Mouse (Mus musculus) erythroblast, embryonic 14.5 days (primary cell): ENCODE measurements around the gene Tm7sf2. TPM values are rescaled to one million over a fixed set of nuclear protein-coding genes. Genes with fewer than 3 reads are reported as not detected.

Source experiments
- H3K27me3 ChIP-seq: 2 replicates; pipeline ENCODE4 v1.6.1; 2012; ENCODE audit warnings: inconsistent platforms; ENCODE audit not compliant: control insufficient read depth
- H3K36me3 ChIP-seq: 2 replicates; pipeline ENCODE4 v1.6.1; 2012; ENCODE audit warnings: mild to moderate bottlenecking, inconsistent platforms; ENCODE audit not compliant: control insufficient read depth
- H3K4me1 ChIP-seq: 2 replicates; pipeline ENCODE4 v1.6.1; 2012; ENCODE audit warnings: inconsistent platforms; ENCODE audit not compliant: control insufficient read depth
- H3K4me3 ChIP-seq: replicated peaks from 2 replicates; pipeline ENCODE3; 2012; ENCODE audit warnings: moderate library complexity, mild to moderate bottlenecking, inconsistent platforms
- H3K9me3 ChIP-seq: 2 replicates; pipeline ENCODE4 v1.6.1; 2012; ENCODE audit warnings: low read length, inconsistent platforms, mixed read lengths; ENCODE audit not compliant: control insufficient read depth
- GATA1 ChIP-seq: IDR thresholded peaks from 2 replicates; pipeline ENCODE4 v1.6.1; 2012; ENCODE audit warnings: low read length, inconsistent platforms, mixed read lengths
- TAL1 ChIP-seq: IDR thresholded peaks from 3 replicates; pipeline ENCODE4 v1.6.1; 2012; ENCODE audit warnings: low read length, inconsistent platforms, mixed read lengths
- polyA plus RNA-seq: library from polyadenylated mRNA; stranded (reverse); fragments of >175 nt; gene quantifications from 2 replicates; pipeline ENCODE4 v1.2.3, GENCODE M21; 2012

Gene Tm7sf2
- polyA plus RNA-seq, 1 experiment, result 1.4 TPM

DNA sequence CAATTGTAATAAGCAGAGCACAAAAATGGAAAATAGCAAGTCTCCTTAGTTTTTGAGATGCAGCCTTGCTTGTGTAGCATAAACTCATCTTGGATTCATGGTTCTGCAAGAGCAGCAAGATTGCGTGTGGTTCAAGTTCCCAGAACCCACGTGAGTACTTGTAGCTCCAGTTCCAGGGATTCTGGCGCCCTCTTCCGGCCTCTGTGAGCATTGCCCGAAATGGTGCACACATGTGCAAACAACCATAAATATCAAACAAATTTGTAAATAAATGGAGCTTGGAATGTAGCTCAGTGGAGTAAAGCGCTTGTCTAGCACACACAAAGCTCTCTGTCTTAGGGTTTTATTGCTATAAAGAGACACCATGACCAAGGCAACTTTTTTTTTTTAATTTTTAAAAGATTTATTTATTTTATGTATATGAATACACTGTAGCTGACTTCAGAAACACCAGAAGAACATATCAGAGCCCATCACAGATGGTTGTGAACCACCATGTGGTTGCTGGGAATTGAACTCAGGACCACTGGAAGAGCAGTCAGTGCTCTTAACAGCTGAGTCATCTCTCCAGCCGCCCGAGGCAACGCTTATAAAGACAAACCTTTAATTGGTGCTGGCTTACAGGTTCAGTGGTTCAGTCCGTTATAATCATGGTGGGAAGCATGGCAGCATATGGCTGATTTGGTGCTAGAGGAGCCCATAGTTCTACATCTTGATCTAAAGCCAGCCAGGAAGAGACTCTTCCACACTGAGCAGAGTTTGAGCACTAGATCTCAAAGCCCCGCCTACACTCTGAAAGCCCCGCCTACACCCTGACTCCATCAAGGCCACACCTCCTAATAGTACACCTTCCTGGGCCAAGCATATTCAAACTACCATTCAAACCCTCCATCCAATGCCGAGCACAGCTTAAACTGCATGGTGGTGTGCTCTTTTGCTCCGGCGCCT, 49.8 kb downstream of the Tm7sf2 start:
- Histone ChIP-seq H3K9me3 (no peaks in the 10 kb centered on the region), H3K4me3 (peak overlapping the region; percentile 54), H3K36me3 (peaks cover 17% of the 10 kb centered on the region), H3K4me1 (peaks cover 60% of the 10 kb centered on the region), H3K27me3 (no peaks in the 10 kb centered on the region; the same call in 1 of the 2 replicates)
- TF ChIP-seq TAL1 (no peak), GATA1 (no peak)

DNA sequence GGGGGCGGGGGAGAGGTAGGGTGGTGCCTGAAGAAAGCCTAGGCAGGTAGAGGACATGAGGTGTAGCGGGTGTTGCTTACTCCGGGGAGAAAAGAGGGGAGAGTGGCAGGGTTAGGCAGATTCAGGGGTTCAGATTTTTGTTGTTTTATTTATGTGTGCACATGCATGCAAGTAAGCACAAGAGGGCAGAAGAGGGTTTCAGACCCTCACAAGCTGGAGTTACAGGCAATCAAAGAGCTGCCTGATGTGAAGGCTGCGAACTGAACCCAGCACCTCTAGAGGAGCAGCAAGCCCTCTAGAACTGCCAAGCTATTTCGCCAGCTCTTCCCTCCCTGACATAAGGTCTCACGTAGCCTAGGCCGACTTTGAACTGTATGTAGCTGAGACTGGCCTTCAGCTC, 51.6 kb downstream of the Tm7sf2 start:
- TF ChIP-seq TAL1, result no peak
- no peak for TF ChIP-seq GATA1
- peaks cover 35% of the 10 kb centered on the region for H3K36me3 ChIP-seq
- no peaks in the 10 kb centered on the region for H3K9me3 ChIP-seq
- peak overlapping the region; percentile 97 for H3K4me3 ChIP-seq
- H3K4me1 ChIP-seq, result peaks cover 76% of the 10 kb centered on the region
- no peaks in the 10 kb centered on the region for H3K27me3 ChIP-seq

GRCm38 (mm10) chr19:6015511-6016315, 52.5 kb downstream of the Tm7sf2 start, which contains the start of gene Capn1:
Gene Capn1, minus strand, starts transcription at chr19:6015897.
- Histone ChIP-seq H3K9me3 (no peaks in the 10 kb centered on the region), H3K4me3 (peak within 1 kb of the TSS; percentile 97), H3K36me3 (peaks cover 43% of the 10 kb centered on the region), H3K27me3 (no peaks in the 10 kb centered on the region), H3K4me1 (peaks cover 85% of the 10 kb centered on the region)
- TF ChIP-seq TAL1, result no peak
- TF ChIP-seq GATA1, result no peak

GRCm38 (mm10) chr19:6014991-6015510, 53.1 kb downstream of the Tm7sf2 start:
- Histone ChIP-seq H3K4me3 (peak overlapping the region; percentile 97), H3K4me1 (peaks cover 90% of the 10 kb centered on the region), H3K9me3 (no peaks in the 10 kb centered on the region), H3K27me3 (no peaks in the 10 kb centered on the region), H3K36me3 (peaks cover 50% of the 10 kb centered on the region)
- TF ChIP-seq TAL1 (no peak), GATA1 (peak; percentile 71)

- Histone ChIP-seq H3K36me3 (peaks cover 62% of the 10 kb centered on the region), H3K27me3 (no peaks in the 10 kb centered on the region), H3K9me3 (peaks cover 2% of the 10 kb centered on the region), H3K4me1 (peaks cover 81% of the 10 kb centered on the region), H3K4me3 (peak overlapping the region; percentile 97)
- no peak for TF ChIP-seq GATA1
- TF ChIP-seq TAL1, result no peak
Measured at GRCm38 (mm10) chr19:6013691-6014090, 54.5 kb downstream of the Tm7sf2 start.

Other genes starting within 250 kb of the Tm7sf2 start
- gene Frmd8, start 193.1 kb downstream of the Tm7sf2 start, polyA plus RNA-seq, result 0.74 and 0.75 TPM in 2 replicates
- gene Slc25a45, start 190.6 kb downstream of the Tm7sf2 start, polyA plus RNA-seq, result 0.07 TPM in 1 of 2 replicates, not detected in the other
- gene Tigd3, start 174.2 kb downstream of the Tm7sf2 start, polyA plus RNA-seq, result 0.12 and 0.28 TPM in 2 replicates
- gene Dpf2, start 155.4 kb downstream of the Tm7sf2 start, polyA plus RNA-seq, result 2.7 and 8.5 TPM in 2 replicates
- 0.10 and 0.13 TPM in 2 replicates for gene Cdc42ep2, start 143.6 kb downstream of the Tm7sf2 start, polyA plus RNA-seq
- 6.6 and 6.8 TPM in 2 replicates for gene Pola2, start 104.2 kb downstream of the Tm7sf2 start, polyA plus RNA-seq
- not detected in 2 replicates for gene Slc22a20, start 82.2 kb downstream of the Tm7sf2 start, polyA plus RNA-seq
- 38.5 and 46.1 TPM in 2 replicates for gene Capn1, start 52.5 kb downstream of the Tm7sf2 start, polyA plus RNA-seq
- gene Syvn1, start 21.8 kb downstream of the Tm7sf2 start, polyA plus RNA-seq, result 9.5 and 10.2 TPM in 2 replicates
- gene Mrpl49, start 10.6 kb downstream of the Tm7sf2 start, polyA plus RNA-seq, result 4.9 and 6.3 TPM in 2 replicates
- gene Fau, start 10.5 kb downstream of the Tm7sf2 start, polyA plus RNA-seq, result 521 and 530 TPM in 2 replicates
- 8.6 and 9.3 TPM in 2 replicates for gene Znhit2, start 7.2 kb downstream of the Tm7sf2 start, polyA plus RNA-seq
- 3.9 and 4.9 TPM in 2 replicates for gene Vps51, start 8.9 kb upstream of the Tm7sf2 start, polyA plus RNA-seq
- not detected in 2 replicates for gene Tmem262, start 11.7 kb upstream of the Tm7sf2 start, polyA plus RNA-seq
- 0.06 TPM in 1 of 2 replicates, not detected in the other for gene Gm28374, start 13.9 kb upstream of the Tm7sf2 start, polyA plus RNA-seq
- 5.1 and 6.9 TPM in 2 replicates for gene Zfpl1, start 16.6 kb upstream of the Tm7sf2 start, polyA plus RNA-seq
- 2.2 and 2.3 TPM in 2 replicates for gene Cdca5, start 16.6 kb upstream of the Tm7sf2 start, polyA plus RNA-seq
- gene AC131692.1, start 26.0 kb upstream of the Tm7sf2 start, polyA plus RNA-seq, result 1.3 and 1.4 TPM in 2 replicates
- 0.26 and 0.35 TPM in 2 replicates for gene Naaladl1, start 37.4 kb upstream of the Tm7sf2 start, polyA plus RNA-seq
- gene Sac3d1, start 50.3 kb upstream of the Tm7sf2 start, polyA plus RNA-seq, result 7.2 TPM in 2 replicates
- gene Snx15, start 59.9 kb upstream of the Tm7sf2 start, polyA plus RNA-seq, result 87.4 and 91.3 TPM in 2 replicates
- 0.03 TPM in 1 of 2 replicates, not detected in the other for gene Batf2, start 72.6 kb upstream of the Tm7sf2 start, polyA plus RNA-seq
- 9.5 and 10.8 TPM in 2 replicates for gene Arl2, start 73.2 kb upstream of the Tm7sf2 start, polyA plus RNA-seq
- not detected in 2 replicates for gene Majin, start 116.0 kb upstream of the Tm7sf2 start, polyA plus RNA-seq
- not detected in 2 replicates for gene Gpha2, start 158.0 kb upstream of the Tm7sf2 start, polyA plus RNA-seq
- gene Ppp2r5b, start 167.5 kb upstream of the Tm7sf2 start, polyA plus RNA-seq, result 2.8 and 3.0 TPM in 2 replicates
- gene Atg2a, start 173.3 kb upstream of the Tm7sf2 start, polyA plus RNA-seq, result 5.6 and 6.0 TPM in 2 replicates
- 31.6 and 32.9 TPM in 2 replicates for gene Ehd1, start 208.4 kb upstream of the Tm7sf2 start, polyA plus RNA-seq
- 0.62 and 0.69 TPM in 2 replicates for gene Cdc42bpg, start 238.1 kb upstream of the Tm7sf2 start, polyA plus RNA-seq